Mouse (Mus musculus): ENCODE measurements around the gene Spsb3.

DNA sequence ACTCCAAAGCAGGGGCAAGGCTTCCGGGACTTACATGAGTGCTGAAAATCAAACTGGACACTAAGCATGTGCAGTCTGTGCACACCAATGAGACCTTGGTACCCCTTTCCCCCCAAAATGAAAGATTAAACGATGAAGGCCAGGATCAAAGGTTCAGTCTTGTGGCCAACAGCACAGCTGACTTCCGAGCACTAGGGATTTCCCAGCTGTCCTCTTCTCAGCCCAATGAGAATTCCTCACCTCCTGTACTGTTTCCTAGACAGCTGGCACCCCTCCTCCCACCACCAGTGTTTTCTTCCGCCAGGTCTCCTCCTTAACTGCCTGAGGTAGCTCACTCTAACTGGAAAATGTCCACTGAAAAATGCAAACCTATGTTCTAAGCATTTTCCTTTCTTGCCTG is 46.7 kb downstream of the Spsb3 start:
- TF ChIP-seq POLR2A (IDR thresholded peaks at IDR 0.05; ENCODE audit: borderline replicate concordance, control insufficient read depth, low read depth, low read length) = no peak
- no peak for TF ChIP-seq CTCF (IDR thresholded peaks at IDR 0.05; ENCODE audit: control insufficient read depth, insufficient read depth, low read length)

Data from bone marrow, adult 2 months (tissue).